Mouse (Mus musculus): Measurements from ENCODE around the gene Rnase4.
A peak's percentile ranks its signal among the peaks of the same experiment; 100 is the strongest.

Gene Rnase4

GRCm38 (mm10) chr14:51090921-51091900 lies at the start of gene Rnase4, which contains the start of gene Ang:
Gene Rnase4, plus strand, starts transcription at chr14:51091077.
Gene Ang, plus strand, starts transcription at chr14:51091150.
- no peak for DNase-seq (ENCODE audit: low spot score in 2 of 2)

GRCm38 (mm10) chr14:51041769-51042168 lies 49.1 kb upstream of the Rnase4 start, which contains the start of gene Rnase9:
Gene Rnase9, minus strand, starts transcription at chr14:51041869.
- no peak for DNase-seq (ENCODE audit: low spot score in 2 of 2)

GRCm38 (mm10) chr14:51047846-51048245 lies 43.0 kb upstream of the Rnase4 start:
- no peak for DNase-seq (ENCODE audit: low spot score in 2 of 2)

GRCm38 (mm10) chr14:51050063-51050462 lies 40.8 kb upstream of the Rnase4 start, which contains the start of gene Rnase11:
Gene Rnase11, minus strand, starts transcription at chr14:51050163.
- DNase-seq (ENCODE audit: low spot score in 2 of 2), result no peak

GRCm38 (mm10) chr14:51051941-51052340 lies 38.9 kb upstream of the Rnase4 start:
- DNase-seq (ENCODE audit: low spot score in 2 of 2), result no peak

- DNase-seq (ENCODE audit: low spot score in 2 of 2), result no peak
Measured at GRCm38 (mm10) chr14:51053176-51053575, 37.7 kb upstream of the Rnase4 start.

GRCm38 (mm10) chr14:51054243-51055237 lies 36.3 kb upstream of the Rnase4 start:
- DNase-seq (ENCODE audit: low spot score in 2 of 2), result no peak

- no peak for DNase-seq (ENCODE audit: low spot score in 2 of 2)
Measured at GRCm38 (mm10) chr14:51057401-51057831, 33.5 kb upstream of the Rnase4 start, which contains the start of gene Rnase12. Gene Rnase12, minus strand, starts transcription at chr14:51057661.

GRCm38 (mm10) chr14:51060761-51061160 lies 30.1 kb upstream of the Rnase4 start:
- DNase-seq (ENCODE audit: low spot score in 2 of 2), result no peak

GRCm38 (mm10) chr14:51068956-51069355 lies 21.9 kb upstream of the Rnase4 start:
- DNase-seq (ENCODE audit: low spot score in 2 of 2), result no peak

GRCm38 (mm10) chr14:51069617-51070016 lies 21.3 kb upstream of the Rnase4 start:
- no peak for DNase-seq (ENCODE audit: low spot score in 2 of 2)

GRCm38 (mm10) chr14:51074335-51074734 lies 16.5 kb upstream of the Rnase4 start, which contains the start of gene Olfr750:
Gene Olfr750, minus strand, starts transcription at chr14:51074435.
- DNase-seq (ENCODE audit: low spot score in 2 of 2), result no peak

- DNase-seq (ENCODE audit: low spot score in 2 of 2), result no peak
Measured at GRCm38 (mm10) chr14:51079180-51079579, 11.7 kb upstream of the Rnase4 start.

GRCm38 (mm10) chr14:51081035-51081434 lies 9.8 kb upstream of the Rnase4 start:
- no peak for DNase-seq (ENCODE audit: low spot score in 2 of 2)

GRCm38 (mm10) chr14:51082599-51083581 lies 8.0 kb upstream of the Rnase4 start:
- DNase-seq (ENCODE audit: low spot score in 2 of 2), result peak in 1 of 2 experiments; percentile 68

- no peak for DNase-seq (ENCODE audit: low spot score in 2 of 2)
Measured at GRCm38 (mm10) chr14:51083805-51084204, 7.1 kb upstream of the Rnase4 start.

- no peak for DNase-seq (ENCODE audit: low spot score in 2 of 2)
Measured at GRCm38 (mm10) chr14:51085086-51085485, 5.8 kb upstream of the Rnase4 start.

- no peak for DNase-seq (ENCODE audit: low spot score in 2 of 2)
Measured at GRCm38 (mm10) chr14:51085911-51086310, 5.0 kb upstream of the Rnase4 start.

- DNase-seq (ENCODE audit: low spot score in 2 of 2), result no peak
Measured at GRCm38 (mm10) chr14:51087762-51088161, 3.1 kb upstream of the Rnase4 start.
